Mouse (Mus musculus) lung, postnatal 0 days (tissue): ENCODE results near the gene Wrb. TPM values are rescaled to one million over a fixed set of nuclear protein-coding genes. Genes with fewer than 3 reads are reported as not detected.

Experiments used
- ATAC-seq: fragments of 200-750 bp; cut with Nextera tagmentation; 2 replicates; pipeline ENCODE4 v1.8.0; 2017; ENCODE audit warnings: moderate library complexity
- DNase-seq: peaks from one replicate; pipeline ENCODE4 v3.0.0-alpha.2; 2016; ENCODE audit warnings: low spot score
- H3K27ac ChIP-seq: fragments of 300-500 bp; sonication (generic); 2 replicates; pipeline ENCODE4 v1.5.1; 2014; ENCODE audit warnings: antibody characterized with exemption, mild to moderate bottlenecking, low read length, mixed read lengths
- H3K27me3 ChIP-seq: fragments of 300-500 bp; sonication (generic); replicated peaks from 2 replicates; pipeline ENCODE4 v1.6.1; 2014; ENCODE audit warnings: low read length, mixed read lengths; ENCODE audit not compliant: insufficient read depth
- H3K36me3 ChIP-seq: fragments of 300-500 bp; sonication (generic); 2 replicates; pipeline ENCODE4 v1.6.1; 2014; ENCODE audit warnings: low read length, mixed read lengths; ENCODE audit not compliant: insufficient read depth
- H3K4me1 ChIP-seq: fragments of 300-500 bp; sonication (generic); 2 replicates; pipeline ENCODE4 v1.6.1; 2014; ENCODE audit warnings: antibody characterized with exemption, low read depth, low read length, mixed read lengths; ENCODE audit not compliant: insufficient read depth
- H3K4me2 ChIP-seq: fragments of 300-500 bp; sonication (generic); replicated peaks from 2 replicates; pipeline ENCODE4 v1.6.1; 2014; ENCODE audit warnings: low read depth, mild to moderate bottlenecking, low read length, moderate library complexity, mixed read lengths
- H3K4me3 ChIP-seq: fragments of 300-500 bp; sonication (generic); 2 replicates; pipeline ENCODE4 v1.5.1; 2014; ENCODE audit warnings: low read depth, low read length
- H3K9ac ChIP-seq: fragments of 300-500 bp; sonication (generic); replicated peaks from 2 replicates; pipeline ENCODE4 v1.6.1; 2014; ENCODE audit warnings: low read depth, mild to moderate bottlenecking
- H3K9me3 ChIP-seq: fragments of 300-500 bp; sonication (generic); 2 replicates; pipeline ENCODE4 v1.6.1; 2016; ENCODE audit warnings: low read length, mixed read lengths
- CTCF ChIP-seq: IDR thresholded peaks from 2 replicates; pipeline ENCODE4 v1.5.1; 2016; ENCODE audit warnings: antibody characterized with exemption, mild to moderate bottlenecking
- EP300 ChIP-seq: IDR thresholded peaks from 2 replicates; pipeline ENCODE4 v1.6.1; 2016; ENCODE audit warnings: antibody characterized with exemption, mild to moderate bottlenecking, control low read depth
- WGBS: fragments of 180-500 bp; shearing (Covaris S2); extraction: QIAGEN DNeasy Blood & Tissue Kit; methylation state at CpG from one replicate; pipeline ENCODE4 v1.1.7; 2014; 5-methylcytosine and 5-hydroxymethylcytosine counted together
- polyA plus RNA-seq: library from polyadenylated mRNA; unstranded; fragments of >200 nt; fragmentation: Nextera tagmentation; extraction: Ambion mirVana; gene quantifications from 2 replicates; pipeline ENCODE4 v1.2.1, GENCODE M21; 2015

The Wrb gene
- polyA plus RNA-seq, 1 experiment from 2014 or later = 25.3 TPM

DNA sequence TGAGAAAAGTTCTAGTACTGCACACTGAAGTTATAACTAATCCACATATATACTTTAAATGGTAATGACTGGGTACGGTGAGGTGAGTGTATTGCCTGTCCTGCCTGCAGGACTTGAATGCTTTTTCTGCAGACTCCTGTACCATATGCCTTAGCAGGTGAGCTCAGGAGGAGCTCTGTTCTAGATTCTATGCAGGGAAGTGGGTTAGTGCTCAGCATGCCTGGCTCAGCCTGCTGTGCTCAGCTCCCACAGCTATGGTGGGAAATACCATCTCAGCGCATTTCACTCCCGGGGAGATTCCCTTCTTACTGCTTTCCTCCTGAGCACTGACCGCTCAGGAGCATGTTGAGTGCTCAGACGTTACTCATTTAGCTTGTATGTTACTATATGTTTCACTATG lies 42.4 kb downstream of the Wrb start:
- Histone ChIP-seq H3K27ac (no peak overlapping the region), H3K27me3 (no peaks in the 10 kb centered on the region), H3K36me3 (no peaks in the 10 kb centered on the region), H3K4me3 (no peak overlapping the region), H3K9me3 (no peaks in the 10 kb centered on the region), H3K4me2 (no peak overlapping the region), H3K4me1 (no peaks in the 10 kb centered on the region; the same call in 1 of the 2 replicates), H3K9ac (no peak overlapping the region)
- WGBS = 74% methylated on average over 5 of the region's 5 CpGs
- no peak for ATAC-seq
- DNase-seq = no peak
- TF ChIP-seq EP300 (no peak), CTCF (no peak)

GRCm38 (mm10) chr16:96191531-96192506 lies 46.6 kb downstream of the Wrb start, which contains the start of gene Lca5l:
Lca5l (minus strand) TSS chr16:96192271.
- ATAC-seq = peak; percentile 98
- peak within 1 kb of the TSS; percentile 74 for H3K4me3 ChIP-seq
- peak within 1 kb of the TSS; percentile 45 for H3K9ac ChIP-seq
- WGBS = 1% methylated on average over 76 of the region's 77 CpGs
- TF ChIP-seq CTCF (no peak), EP300 (no peak)
- DNase-seq = peak; percentile 99
- peak within 1 kb of the TSS; percentile 87 for H3K4me2 ChIP-seq
- H3K27ac ChIP-seq = peak within 1 kb of the TSS; percentile 51
- no peaks in the 10 kb centered on the region for H3K9me3 ChIP-seq
- H3K27me3 ChIP-seq = no peaks in the 10 kb centered on the region
- H3K4me1 ChIP-seq = no peaks in the 10 kb centered on the region; the same call in 1 of the 2 replicates
- H3K36me3 ChIP-seq = no peaks in the 10 kb centered on the region

- Histone ChIP-seq H3K36me3 (no peaks in the 10 kb centered on the region), H3K27me3 (no peaks in the 10 kb centered on the region), H3K4me2 (peak within 1 kb of the TSS; percentile 66), H3K4me3 (peak within 1 kb of the TSS; percentile 30), H3K27ac (peak within 1 kb of the TSS; percentile 60), H3K9me3 (no peaks in the 10 kb centered on the region), H3K4me1 (peaks cover 10% of the 10 kb centered on the region; the same call in 1 of the 2 replicates), H3K9ac (no peak within 1 kb of the TSS)
- DNase-seq = peak; percentile 78
- peak; percentile 96 for ATAC-seq
- 3% methylated on average over 20 of the region's 20 CpGs for WGBS
- TF ChIP-seq CTCF (no peak), EP300 (0 out of 2 replicates have a peak, but pooled peaks have one; percentile 21)
Observed at GRCm38 (mm10) chr16:96199913-96200701, 54.9 kb downstream of the Wrb start, which contains the start of gene Sh3bgr. Sh3bgr (plus strand) TSS chr16:96200450.

DNA sequence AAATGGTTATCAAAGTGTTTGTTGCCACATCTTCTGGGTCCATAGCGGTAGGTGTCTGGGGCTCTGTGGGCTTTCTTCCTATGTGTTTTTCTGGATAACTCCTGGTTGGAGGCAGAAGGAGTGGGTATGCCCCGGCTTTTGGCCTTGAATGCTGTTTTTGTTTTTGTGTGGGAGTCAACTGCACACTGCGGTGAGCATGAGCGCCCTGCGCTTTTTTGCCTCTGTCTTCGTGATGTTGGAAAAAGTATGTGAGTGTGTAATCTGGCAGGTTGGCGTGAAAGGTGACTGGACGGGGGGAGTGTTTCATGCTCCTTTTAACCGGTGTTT lies 55.5 kb downstream of the Wrb start:
- no peak overlapping the region for H3K9ac ChIP-seq
- H3K4me2 ChIP-seq = peak overlapping the region; percentile 66
- H3K36me3 ChIP-seq = no peaks in the 10 kb centered on the region
- no peak for DNase-seq
- no peaks in the 10 kb centered on the region for H3K27me3 ChIP-seq
- no peaks in the 10 kb centered on the region for H3K9me3 ChIP-seq
- H3K4me1 ChIP-seq = peaks cover 10% of the 10 kb centered on the region; the same call in 1 of the 2 replicates
- H3K27ac ChIP-seq = peak overlapping the region; percentile 60
- peak overlapping the region; percentile 30 for H3K4me3 ChIP-seq
- TF ChIP-seq EP300 (no peak), CTCF (no peak)
- no peak; the same call in 1 of the 2 replicates for ATAC-seq
- 37% methylated on average over 9 of the region's 9 CpGs for WGBS

DNA sequence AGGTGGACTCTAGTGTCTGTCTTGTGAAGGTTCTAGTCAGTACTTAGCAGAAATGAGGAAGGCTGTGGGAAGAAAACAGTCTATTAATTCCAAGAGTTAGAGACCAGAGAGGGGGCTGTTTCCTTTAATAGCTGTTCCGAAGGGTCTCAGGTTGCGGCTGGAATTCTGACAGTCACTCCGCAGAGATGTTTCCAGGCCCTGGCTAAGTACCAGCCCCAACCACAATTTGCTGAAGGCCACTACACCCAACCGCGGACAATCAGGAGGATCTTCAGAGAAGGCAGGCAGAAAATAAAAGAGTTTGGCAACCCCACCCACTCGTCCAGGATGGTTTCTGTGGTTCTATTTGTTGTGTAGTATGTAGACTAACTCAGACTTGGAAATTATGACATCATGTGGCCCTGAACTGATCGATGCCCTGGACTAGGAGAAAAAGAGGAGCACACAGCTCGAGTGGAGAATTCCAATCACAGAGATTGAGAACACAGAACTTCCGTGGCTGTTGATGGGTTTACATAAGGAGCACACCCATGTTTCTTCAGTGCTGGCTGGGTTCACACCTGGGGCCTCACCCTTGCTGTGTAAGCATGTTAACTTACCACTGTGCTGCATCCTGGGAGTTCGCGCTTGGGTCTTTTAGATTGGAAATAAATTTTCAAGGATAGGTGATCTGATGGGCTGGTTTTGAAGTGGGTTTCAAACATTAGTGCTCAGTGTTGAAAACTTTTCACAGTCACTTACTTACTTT lies 56.5 kb downstream of the Wrb start:
- no peak overlapping the region for H3K4me3 ChIP-seq
- H3K4me1 ChIP-seq = peaks cover 10% of the 10 kb centered on the region; the same call in 1 of the 2 replicates
- no peak for DNase-seq
- no peaks in the 10 kb centered on the region for H3K9me3 ChIP-seq
- H3K36me3 ChIP-seq = no peaks in the 10 kb centered on the region
- ATAC-seq = no peak
- H3K4me2 ChIP-seq = no peak overlapping the region
- TF ChIP-seq CTCF = no peak
- TF ChIP-seq EP300 = no peak
- no peak overlapping the region for H3K27ac ChIP-seq
- 71% methylated on average over 11 of the region's 11 CpGs for WGBS
- H3K9ac ChIP-seq = no peak overlapping the region
- no peaks in the 10 kb centered on the region for H3K27me3 ChIP-seq

Other genes with a start within 250 kb of the Wrb start
- 34.0 and 34.3 TPM in 2 replicates for gene Psmg1, start 154.4 kb upstream of the Wrb start, polyA plus RNA-seq
- 38.2 and 42.5 TPM in 2 replicates for gene Brwd1, start 62.9 kb upstream of the Wrb start, polyA plus RNA-seq
- gene Hmgn1, start 17.7 kb upstream of the Wrb start, polyA plus RNA-seq = 279 and 307 TPM in 2 replicates
- gene Lca5l, start 46.9 kb downstream of the Wrb start, polyA plus RNA-seq = 1.4 TPM in 2 replicates
- gene Sh3bgr, start 55.0 kb downstream of the Wrb start, polyA plus RNA-seq = 8.2 TPM in 2 replicates
- gene B3galt5, start 90.4 kb downstream of the Wrb start, polyA plus RNA-seq = 0.18 and 0.33 TPM in 2 replicates